Mouse (Mus musculus) liver, embryonic 12.5 days (tissue): ENCODE measurements around the gene Ifnk. TPM values are rescaled to one million over a fixed set of nuclear protein-coding genes. Genes with fewer than 3 reads are reported as not detected.
A peak's percentile ranks its signal among the peaks of the same experiment; 100 is the strongest.

Experiments
- ATAC-seq: fragments of 200-750 bp; cut with Nextera tagmentation; 2 replicates; pipeline ENCODE4 v1.8.0; 2017; ENCODE audit warnings: moderate number of reproducible peaks, mild to moderate bottlenecking, moderate library complexity
- H3K27ac ChIP-seq: fragments of 300-500 bp; sonication (generic); 2 replicates; pipeline ENCODE4 v1.5.1; 2016; ENCODE audit warnings: mild to moderate bottlenecking
- H3K27me3 ChIP-seq: fragments of 300-500 bp; sonication (generic); replicated peaks from 2 replicates; pipeline ENCODE4 v1.6.1; 2016; ENCODE audit warnings: mild to moderate bottlenecking, moderate library complexity
- H3K36me3 ChIP-seq: fragments of 300-500 bp; sonication (generic); 2 replicates; pipeline ENCODE4 v1.6.1; 2016; ENCODE audit warnings: mild to moderate bottlenecking, moderate library complexity
- H3K4me1 ChIP-seq: fragments of 300-500 bp; sonication (generic); 2 replicates; pipeline ENCODE4 v1.6.1; 2016
- H3K4me2 ChIP-seq: fragments of 300-500 bp; sonication (generic); 2 replicates; pipeline ENCODE4 v1.6.1; 2016; ENCODE audit warnings: mild to moderate bottlenecking, moderate library complexity
- H3K4me3 ChIP-seq: fragments of 300-500 bp; sonication (generic); 2 replicates; pipeline ENCODE4 v1.5.1; 2016; ENCODE audit warnings: mild to moderate bottlenecking, moderate library complexity
- H3K9ac ChIP-seq: fragments of 300-500 bp; sonication (generic); 2 replicates; pipeline ENCODE4 v1.6.1; 2016; ENCODE audit warnings: mild to moderate bottlenecking, moderate library complexity
- H3K9me3 ChIP-seq: fragments of 300-500 bp; sonication (generic); replicated peaks from 2 replicates; pipeline ENCODE4 v1.6.1; 2016; ENCODE audit warnings: mild to moderate bottlenecking, moderate library complexity
- WGBS: fragments of 180-500 bp; shearing (Covaris S2); methylation state at CpG from one replicate; pipeline ENCODE4 v1.1.7; 2016; ENCODE audit not compliant: insufficient replicate concordance; 5-methylcytosine and 5-hydroxymethylcytosine counted together
- polyA plus RNA-seq: library from polyadenylated mRNA; unstranded; fragments of >200 nt; fragmentation: Nextera tagmentation; extraction: Ambion mirVana; gene quantifications from 2 replicates; pipeline ENCODE4 v1.2.1, GENCODE M21; 2016

Gene Ifnk
- polyA plus RNA-seq, 1 experiment from 2014 or later, result not detected

GRCm38 (mm10) chr4:35143472-35144102 is 8.3 kb upstream of the Ifnk start:
- no peaks in the 10 kb centered on the region for H3K36me3 ChIP-seq
- H3K27ac ChIP-seq, result no peak overlapping the region
- ATAC-seq, result no peak
- H3K9ac ChIP-seq, result no peak overlapping the region
- no peaks in the 10 kb centered on the region for H3K27me3 ChIP-seq
- no peaks in the 10 kb centered on the region for H3K9me3 ChIP-seq
- WGBS, result 73% methylated on average over 12 of the region's 12 CpGs
- H3K4me2 ChIP-seq, result no peak overlapping the region
- 0 out of 2 replicates have a peak, but pooled peaks cover 5% of the 10 kb centered on the region for H3K4me1 ChIP-seq
- no peak overlapping the region for H3K4me3 ChIP-seq

GRCm38 (mm10) chr4:35145726-35146125 is 6.1 kb upstream of the Ifnk start:
- Histone ChIP-seq H3K36me3 (no peaks in the 10 kb centered on the region), H3K27me3 (no peaks in the 10 kb centered on the region), H3K4me2 (no peak overlapping the region), H3K4me3 (no peak overlapping the region), H3K4me1 (no peaks in the 10 kb centered on the region), H3K27ac (no peak overlapping the region), H3K9ac (no peak overlapping the region), H3K9me3 (no peaks in the 10 kb centered on the region)
- no peak for ATAC-seq
- 69% methylated on average over 10 of the region's 10 CpGs for WGBS

GRCm38 (mm10) chr4:35146597-35146996 is 5.3 kb upstream of the Ifnk start:
- no peak for ATAC-seq
- Histone ChIP-seq H3K27ac (no peak overlapping the region), H3K36me3 (no peaks in the 10 kb centered on the region), H3K9ac (no peak overlapping the region), H3K4me3 (no peak overlapping the region), H3K4me2 (no peak overlapping the region), H3K27me3 (no peaks in the 10 kb centered on the region), H3K4me1 (no peaks in the 10 kb centered on the region), H3K9me3 (no peaks in the 10 kb centered on the region)
- 74% methylated on average over 5 of the region's 5 CpGs for WGBS

- Histone ChIP-seq H3K9me3 (no peaks in the 10 kb centered on the region), H3K4me1 (no peaks in the 10 kb centered on the region), H3K36me3 (no peaks in the 10 kb centered on the region), H3K9ac (no peak overlapping the region), H3K4me3 (no peak overlapping the region), H3K4me2 (no peak overlapping the region), H3K27me3 (no peaks in the 10 kb centered on the region), H3K27ac (no peak overlapping the region)
- WGBS, result 65% methylated on average over 4 of the region's 4 CpGs
- ATAC-seq, result no peak
Measured at GRCm38 (mm10) chr4:35148326-35148725, 3.5 kb upstream of the Ifnk start.

GRCm38 (mm10) chr4:35150706-35151105 is 1.1 kb upstream of the Ifnk start:
- H3K27me3 ChIP-seq, result peaks cover 9% of the 10 kb centered on the region; the same call in 1 of the 2 replicates
- no peaks in the 10 kb centered on the region for H3K9me3 ChIP-seq
- H3K4me3 ChIP-seq, result no peak overlapping the region
- H3K27ac ChIP-seq, result no peak overlapping the region
- no peak for ATAC-seq
- H3K36me3 ChIP-seq, result no peaks in the 10 kb centered on the region
- no peak overlapping the region for H3K9ac ChIP-seq
- 70% methylated on average over 3 of the region's 3 CpGs for WGBS
- H3K4me1 ChIP-seq, result peaks cover 2% of the 10 kb centered on the region; the same call in 1 of the 2 replicates
- H3K4me2 ChIP-seq, result no peak overlapping the region

GRCm38 (mm10) chr4:35154051-35154450 is 2.2 kb downstream of the Ifnk start:
- no peaks in the 10 kb centered on the region for H3K36me3 ChIP-seq
- no peak overlapping the region for H3K9ac ChIP-seq
- H3K9me3 ChIP-seq, result no peaks in the 10 kb centered on the region
- no peak overlapping the region for H3K27ac ChIP-seq
- peaks cover 10% of the 10 kb centered on the region; the same call in 1 of the 2 replicates for H3K4me1 ChIP-seq
- no peak overlapping the region for H3K4me2 ChIP-seq
- 68% methylated on average over 3 of the region's 3 CpGs for WGBS
- no peak overlapping the region for H3K4me3 ChIP-seq
- ATAC-seq, result no peak
- H3K27me3 ChIP-seq, result peaks cover 15% of the 10 kb centered on the region

- ATAC-seq, result peak; percentile 50
- H3K27ac ChIP-seq, result peak overlapping the region; percentile 62
- 23% methylated on average over 20 of the region's 20 CpGs for WGBS
- peak overlapping the region; percentile 80 for H3K4me2 ChIP-seq
- H3K4me3 ChIP-seq, result peak overlapping the region; percentile 59
- H3K27me3 ChIP-seq, result peaks cover 15% of the 10 kb centered on the region
- H3K9me3 ChIP-seq, result no peaks in the 10 kb centered on the region
- H3K4me1 ChIP-seq, result peaks cover 10% of the 10 kb centered on the region; the same call in 1 of the 2 replicates
- H3K9ac ChIP-seq, result peak overlapping the region; percentile 53
- no peaks in the 10 kb centered on the region for H3K36me3 ChIP-seq
Measured at GRCm38 (mm10) chr4:35155132-35155922, 3.5 kb downstream of the Ifnk start.

GRCm38 (mm10) chr4:35156149-35156611 is 4.3 kb downstream of the Ifnk start:
- H3K27me3 ChIP-seq, result peaks cover 15% of the 10 kb centered on the region
- H3K36me3 ChIP-seq, result no peaks in the 10 kb centered on the region
- H3K4me3 ChIP-seq, result peak overlapping the region; percentile 59
- H3K4me2 ChIP-seq, result peak overlapping the region; percentile 80
- peak overlapping the region; percentile 62 for H3K27ac ChIP-seq
- H3K9me3 ChIP-seq, result no peaks in the 10 kb centered on the region
- peaks cover 10% of the 10 kb centered on the region; the same call in 1 of the 2 replicates for H3K4me1 ChIP-seq
- H3K9ac ChIP-seq, result peak overlapping the region; percentile 53
- peak; percentile 66 for ATAC-seq
- WGBS, result under 1% methylated on average over 26 of the region's 26 CpGs

- peak within 1 kb of the TSS; percentile 62 for H3K27ac ChIP-seq
- no peaks in the 10 kb centered on the region for H3K36me3 ChIP-seq
- peak within 1 kb of the TSS; percentile 59 for H3K4me3 ChIP-seq
- peak within 1 kb of the TSS; percentile 80 for H3K4me2 ChIP-seq
- no peaks in the 10 kb centered on the region for H3K9me3 ChIP-seq
- H3K27me3 ChIP-seq, result peaks cover 15% of the 10 kb centered on the region
- ATAC-seq, result peak; percentile 77
- H3K9ac ChIP-seq, result peak within 1 kb of the TSS; percentile 53
- WGBS, result 0% methylated on average over 50 of the region's 50 CpGs
- H3K4me1 ChIP-seq, result peaks cover 10% of the 10 kb centered on the region; the same call in 1 of the 2 replicates
Measured at GRCm38 (mm10) chr4:35156751-35157611, 5.1 kb downstream of the Ifnk start, which contains the start of gene Mob3b. Gene Mob3b, minus strand, starts transcription at chr4:35157484.

GRCm38 (mm10) chr4:35157815-35158214 is 6.0 kb downstream of the Ifnk start:
- ATAC-seq, result no peak
- no peaks in the 10 kb centered on the region for H3K36me3 ChIP-seq
- peaks cover 10% of the 10 kb centered on the region; the same call in 1 of the 2 replicates for H3K4me1 ChIP-seq
- H3K4me3 ChIP-seq, result no peak overlapping the region
- no peak overlapping the region for H3K27ac ChIP-seq
- H3K9me3 ChIP-seq, result no peaks in the 10 kb centered on the region
- peaks cover 15% of the 10 kb centered on the region for H3K27me3 ChIP-seq
- H3K4me2 ChIP-seq, result peak overlapping the region; percentile 80
- no peak overlapping the region for H3K9ac ChIP-seq
- 34% methylated on average over 11 of the region's 11 CpGs for WGBS

- ATAC-seq, result no peak
- no peak overlapping the region for H3K9ac ChIP-seq
- no peak overlapping the region for H3K27ac ChIP-seq
- H3K27me3 ChIP-seq, result no peaks in the 10 kb centered on the region
- H3K4me2 ChIP-seq, result no peak overlapping the region
- 68% methylated on average over 2 of the region's 2 CpGs for WGBS
- 0 out of 2 replicates have a peak, but pooled peaks cover 3% of the 10 kb centered on the region for H3K4me1 ChIP-seq
- no peaks in the 10 kb centered on the region for H3K9me3 ChIP-seq
- no peaks in the 10 kb centered on the region for H3K36me3 ChIP-seq
- no peak overlapping the region for H3K4me3 ChIP-seq
Measured at GRCm38 (mm10) chr4:35165275-35165674, 13.4 kb downstream of the Ifnk start.
